Mouse (Mus musculus): ENCODE measurements around the gene Lrrc71. TPM values are rescaled to one million over a fixed set of nuclear protein-coding genes. Genes with fewer than 3 reads are reported as not detected.

Lrrc71 gene
- total RNA-seq, 2 experiments from 2014 or later = 0.20 to 0.49 TPM

GRCm38 (mm10) chr3:87728696-87729095, 19.7 kb downstream of the Lrrc71 start:
- intact Hi-C loops (cut with DNase I) = no loop called here
- DNase-seq = peak in 1 of 2 experiments; percentile 7

GRCm38 (mm10) chr3:87726191-87726590, 22.2 kb downstream of the Lrrc71 start:
- no peak for DNase-seq
- intact Hi-C loops (cut with DNase I) = no loop called here

- DNase-seq = no peak
- intact Hi-C loops (cut with DNase I) = no loop called here
These were observed 22.8 kb downstream of the Lrrc71 start for GRCm38 (mm10) chr3:87725396-87726160.

DNA sequence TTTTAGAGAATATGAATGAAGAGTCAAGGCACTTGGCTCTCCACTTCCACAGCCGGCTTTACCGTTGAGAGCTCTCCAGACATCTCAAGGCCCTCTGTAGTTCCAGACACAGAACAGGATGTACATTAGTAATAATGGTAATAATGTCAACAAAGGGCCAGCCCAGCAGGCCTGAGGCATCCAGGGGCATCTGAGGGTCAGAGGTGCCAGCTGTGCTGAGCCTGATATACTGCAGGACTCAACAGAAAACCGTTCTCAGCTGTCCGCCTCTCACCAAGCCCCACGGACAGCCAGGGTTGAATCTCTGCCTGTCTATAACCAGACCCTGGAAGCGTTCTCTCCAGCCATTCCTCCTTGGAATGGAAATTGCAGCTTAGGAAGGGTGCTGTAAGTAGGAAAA, 23.9 kb downstream of the Lrrc71 start:
- no peak for DNase-seq
- intact Hi-C loops (cut with DNase I) = no loop called here

GRCm38 (mm10) chr3:87718525-87718924, 29.9 kb downstream of the Lrrc71 start:
- intact Hi-C loops (cut with DNase I) = no loop called here
- no peak for DNase-seq

Other genes starting within 250 kb of the Lrrc71 start
- gene Etv3, start 223.2 kb downstream of the Lrrc71 start, total RNA-seq (2021) = 1 to 10 TPM; 8.1 to 9.5 TPM
- gene Arhgef11, start 131.1 kb downstream of the Lrrc71 start, total RNA-seq (2021) = 10 to 100 TPM; 16.5 to 16.9 TPM
- not detected for gene Ntrk1, start 46.5 kb upstream of the Lrrc71 start, total RNA-seq (2021)
- not detected for gene Insrr, start 48.3 kb upstream of the Lrrc71 start, total RNA-seq (2021)
- 1 to 10 TPM; 4.8 to 8.3 TPM for gene Pear1, start 75.7 kb upstream of the Lrrc71 start, total RNA-seq (2021)
- under 1 TPM in 1 of 2 experiments, not detected in 1; 0.13 TPM for gene Sh2d2a, start 98.1 kb upstream of the Lrrc71 start, total RNA-seq (2021)
- gene Prcc, start 137.0 kb upstream of the Lrrc71 start, total RNA-seq (2021) = 10 to 100 TPM; 43.8 to 45.5 TPM
- 100 to 1,000 TPM; 183 to 199 TPM for gene Hdgf, start 157.7 kb upstream of the Lrrc71 start, total RNA-seq (2021)
- 10 to 100 TPM; 36.7 to 42.3 TPM for gene Mrpl24, start 170.9 kb upstream of the Lrrc71 start, total RNA-seq (2021)
- gene Isg20l2, start 181.7 kb upstream of the Lrrc71 start, total RNA-seq (2021) = 1 to 10 TPM; 6.2 to 8.0 TPM
- gene Rrnad1, start 182.1 kb upstream of the Lrrc71 start, total RNA-seq (2021) = 1 to 10 TPM; 3.0 to 4.1 TPM
- under 1 TPM; 0.37 to 0.48 TPM for gene Crabp2, start 200.0 kb upstream of the Lrrc71 start, total RNA-seq (2021)
- 10 to 100 TPM; 15.4 to 20.5 TPM for gene Nes, start 222.5 kb upstream of the Lrrc71 start, total RNA-seq (2021)